8 mouse cellular contexts compared by ENCODE assay signal in the genomic region with DNA sequence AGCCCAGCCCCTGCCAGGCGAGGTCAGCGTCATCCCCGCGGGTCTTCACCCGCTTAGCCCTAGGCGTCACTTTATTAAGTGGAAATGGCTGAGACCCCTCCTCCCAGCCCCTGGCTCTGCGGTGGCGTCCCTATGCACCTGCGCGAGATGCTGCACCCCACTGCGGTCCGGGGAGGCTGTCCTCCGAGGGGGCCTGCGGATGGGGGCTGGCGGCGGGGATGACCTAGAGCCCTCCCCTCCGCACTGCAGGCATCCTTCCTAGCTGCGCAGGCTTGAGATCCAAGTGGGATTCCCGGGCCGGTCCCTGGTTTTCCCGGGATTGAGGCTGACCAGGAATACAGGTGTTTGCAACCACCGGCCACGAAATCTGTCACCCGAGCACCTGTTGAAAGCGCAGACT. TPM values are rescaled to one million over a fixed set of nuclear protein-coding genes. Genes with fewer than 3 reads are reported as not detected.
DNase-seq lines count a peak whose midpoint lies in the region; ATAC-seq lines count a peak whose summit lies in the region.

No protein-coding gene starts in this region.

- peak; percentile 47 for DNase-seq in adrenal gland, adult 8-10 months
- DNase-seq in adrenal gland, adult (ENCODE audit: inconsistent age in 2 of 2, low spot score in 1 of 2), result no peak
- DNase-seq in left cerebral cortex, postnatal 36 days (ENCODE audit: low spot score in 2 of 2), result peak; percentile 42 to 47
- no peak for DNase-seq in left cerebral cortex, adult 9 months (ENCODE audit: low spot score in 2 of 2)
- DNase-seq in embryonic facial prominence, embryonic 14.5 days (ENCODE audit: low spot score), result no peak
- DNase-seq in midbrain, embryonic 14.5 days, result no peak
- DNase-seq in ovary, adult 18-20 months (ENCODE audit: low spot score), result no peak

- peak overlapping the region; percentile 99 for H3K4me2 ChIP-seq in embryonic facial prominence, embryonic 14.5 days (ENCODE audit: low read depth, low read length)
- H3K4me2 ChIP-seq in intestine, embryonic 15.5 days (replicated peaks), result peak overlapping the region; percentile 99
- H3K4me2 ChIP-seq in midbrain, embryonic 14.5 days (ENCODE audit: low read length), result peak overlapping the region; percentile 100

- peak overlapping the region; percentile 82 for H3K9ac ChIP-seq in embryonic facial prominence, embryonic 14.5 days (ENCODE audit: low read depth, low read length)
- peak overlapping the region; percentile 48 for H3K9ac ChIP-seq in intestine, embryonic 15.5 days
- H3K9ac ChIP-seq in midbrain, embryonic 14.5 days (replicated peaks; ENCODE audit: low read length), result peak overlapping the region; percentile 69

- peak; percentile 16; the same call in 1 of the 2 replicates for ATAC-seq in embryonic facial prominence, embryonic 14.5 days (ENCODE audit: low read depth)
- peak; percentile 66 for ATAC-seq in intestine, embryonic 15.5 days
- ATAC-seq in midbrain, embryonic 14.5 days (ENCODE audit: low FRiP score, low TSS enrichment), result no peak; the same call in 1 of the 2 replicates

- no peaks in the 10 kb centered on the region for H3K27me3 ChIP-seq in embryonic facial prominence, embryonic 14.5 days (replicated peaks; ENCODE audit: control insufficient read depth, insufficient read depth, low read length)
- H3K27me3 ChIP-seq in intestine, embryonic 15.5 days (replicated peaks), result no peaks in the 10 kb centered on the region
- no peaks in the 10 kb centered on the region for H3K27me3 ChIP-seq in midbrain, embryonic 14.5 days (ENCODE audit: control insufficient read depth, insufficient read depth, low read length)

- WGBS in embryonic facial prominence, embryonic 14.5 days, result 0% methylated on average over 20 of the region's 25 CpGs
- under 1% methylated on average over 25 of the region's 25 CpGs for WGBS in intestine, embryonic 15.5 days
- under 1% methylated on average over 25 of the region's 25 CpGs for WGBS in midbrain, embryonic 14.5 days

- intact Hi-C loops in left cerebral cortex, postnatal 36 days (cut with DNase I), result loop anchor here (2.0 kb wide), 1 partner anchor 107 kb away; the partner anchor contains the start of gene Ube2cbp

- peak overlapping the region; percentile 81 for H3K4me3 ChIP-seq in embryonic facial prominence, embryonic 14.5 days (ENCODE audit: low read depth, low read length)
- H3K4me3 ChIP-seq in intestine, embryonic 15.5 days (replicated peaks), result peak overlapping the region; percentile 87
- H3K4me3 ChIP-seq in midbrain, embryonic 14.5 days (replicated peaks; ENCODE audit: low read depth, low read length), result peak overlapping the region; percentile 71

- no peak overlapping the region for H3K27ac ChIP-seq in embryonic facial prominence, embryonic 14.5 days (replicated peaks; ENCODE audit: low read depth, low read length)
- H3K27ac ChIP-seq in intestine, embryonic 15.5 days, result no peak overlapping the region
- no peak overlapping the region for H3K27ac ChIP-seq in midbrain, embryonic 14.5 days (replicated peaks; ENCODE audit: low read depth, low read length)

- H3K4me1 ChIP-seq in embryonic facial prominence, embryonic 14.5 days (ENCODE audit: control insufficient read depth, insufficient read depth, low read length), result peaks cover 15% of the 10 kb centered on the region
- H3K4me1 ChIP-seq in intestine, embryonic 15.5 days (replicated peaks), result peaks cover 6% of the 10 kb centered on the region
- H3K4me1 ChIP-seq in midbrain, embryonic 14.5 days (ENCODE audit: control insufficient read depth, insufficient read depth, low read length), result peaks cover 10% of the 10 kb centered on the region; the same call in 1 of the 2 replicates

- H3K9me3 ChIP-seq in embryonic facial prominence, embryonic 14.5 days (ENCODE audit: control insufficient read depth, low read length), result no peaks in the 10 kb centered on the region
- H3K9me3 ChIP-seq in intestine, embryonic 15.5 days, result no peaks in the 10 kb centered on the region
- no peaks in the 10 kb centered on the region for H3K9me3 ChIP-seq in midbrain, embryonic 14.5 days (ENCODE audit: control insufficient read depth, low read length)

- peaks cover 23% of the 10 kb centered on the region for H3K36me3 ChIP-seq in embryonic facial prominence, embryonic 14.5 days (ENCODE audit: control insufficient read depth, insufficient read depth, low read length)
- no peaks in the 10 kb centered on the region for H3K36me3 ChIP-seq in intestine, embryonic 15.5 days
- peaks cover 21% of the 10 kb centered on the region for H3K36me3 ChIP-seq in midbrain, embryonic 14.5 days (ENCODE audit: control insufficient read depth, insufficient read depth, low read length)

RNA-seq across cellular contexts. Expression of gene Rwdd2a, which starts 0.4 kb away (rescaled TPM):
- total RNA-seq in adrenal gland, adult 8-10 months (2022), result 10 to 100 TPM in 1 of 4 experiments, 1 to 10 TPM in 3; 4.2 to 17.0 (median 6.2) TPM
- 10 to 100 TPM; 26.0 to 27.9 TPM for total RNA-seq in left cerebral cortex, postnatal 36 days (2021)
- polyA plus RNA-seq in embryonic facial prominence, embryonic 14.5 days (2014; fragmentation: Nextera tagmentation; extraction: Ambion mirVana), result 3.6 and 4.7 TPM in 2 replicates
- polyA plus RNA-seq in intestine, embryonic 15.5 days (2015; fragmentation: Nextera tagmentation; extraction: Ambion mirVana), result 2.7 and 2.9 TPM in 2 replicates
- 12.6 and 21.9 TPM in 2 replicates for polyA plus RNA-seq in midbrain, embryonic 14.5 days (2014; fragmentation: Nextera tagmentation; extraction: Ambion mirVana)

RNA-seq across cellular contexts. Expression of gene Pgm3, which starts 0.6 kb away (rescaled TPM):
- total RNA-seq in adrenal gland, adult 8-10 months (2022), result 10 to 100 TPM; 37.2 to 94.7 (median 56.6) TPM
- 10 to 100 TPM; 18.0 to 18.3 TPM for total RNA-seq in left cerebral cortex, postnatal 36 days (2021)
- polyA plus RNA-seq in embryonic facial prominence, embryonic 14.5 days (2014; fragmentation: Nextera tagmentation; extraction: Ambion mirVana), result 38.9 and 39.5 TPM in 2 replicates
- 40.6 and 42.4 TPM in 2 replicates for polyA plus RNA-seq in intestine, embryonic 15.5 days (2015; fragmentation: Nextera tagmentation; extraction: Ambion mirVana)
- 31.6 and 32.6 TPM in 2 replicates for polyA plus RNA-seq in midbrain, embryonic 14.5 days (2014; fragmentation: Nextera tagmentation; extraction: Ambion mirVana)

Comparison
In these comparisons a context has a peak if more than half of its experiments do, and no peak if none do; other contexts are left out.
1. DNase-seq: peak in adrenal gland, adult 8-10 months (single experiment) and left cerebral cortex, postnatal 36 days (2 of 2); none in adrenal gland, adult (0 of 2), left cerebral cortex, adult 9 months (0 of 2), embryonic facial prominence, embryonic 14.5 days (single experiment), midbrain, embryonic 14.5 days (single experiment) and ovary, adult 18-20 months (single experiment).
2. Peak in every context shown above with its lines, with median percentiles within 50 percentile points of each other: H3K4me2 ChIP-seq, H3K4me3 ChIP-seq and H3K9ac ChIP-seq.